Mouse (Mus musculus) liver, adult (tissue): ENCODE results near the gene Cmas.

Source experiments
- GATA4 ChIP-seq: IDR thresholded peaks from 2 replicates; pipeline ENCODE4 v1.6.1; 2014; ENCODE audit warnings: mild to moderate bottlenecking, low read length; ENCODE audit not compliant: insufficient replicate concordance

Cmas gene

DNA sequence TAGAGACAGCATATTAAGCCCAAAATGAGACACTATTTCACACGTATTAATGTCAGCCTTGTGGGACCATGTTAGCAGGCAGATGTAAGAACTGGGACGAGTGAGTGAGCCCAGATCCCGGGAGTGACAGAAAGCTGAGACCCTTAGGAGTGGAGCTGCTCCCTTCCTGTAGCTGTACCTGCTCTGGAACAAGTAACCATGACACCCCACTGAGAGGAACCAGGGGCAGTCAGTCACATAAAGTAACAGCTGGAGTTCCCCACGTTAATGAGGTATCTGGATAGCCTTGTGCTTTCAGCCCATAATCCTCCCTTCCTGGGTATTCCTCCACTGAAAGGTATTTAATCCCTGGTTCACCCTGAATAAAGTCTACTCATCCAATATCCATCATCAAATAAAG is 13.3 kb upstream of the Cmas start:
- no peak for TF ChIP-seq GATA4

DNA sequence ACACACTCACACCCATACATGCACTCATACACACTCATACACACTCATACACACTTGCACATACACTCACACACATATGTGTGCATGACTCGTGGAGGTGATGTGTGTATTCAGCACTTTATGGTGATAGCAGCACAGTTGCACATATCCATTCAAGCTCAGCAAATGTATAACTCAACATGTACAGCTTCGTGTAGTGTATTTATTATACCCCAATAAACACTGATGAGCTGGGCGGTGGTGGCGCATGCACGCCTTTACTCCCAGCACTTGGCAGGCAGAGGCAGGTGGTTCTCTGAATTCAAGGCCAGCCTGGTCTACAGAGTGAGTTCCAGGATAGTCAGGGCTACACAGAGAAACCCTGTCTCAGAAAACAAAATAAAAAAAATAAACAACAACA is 11.0 kb upstream of the Cmas start:
- no peak for TF ChIP-seq GATA4

DNA sequence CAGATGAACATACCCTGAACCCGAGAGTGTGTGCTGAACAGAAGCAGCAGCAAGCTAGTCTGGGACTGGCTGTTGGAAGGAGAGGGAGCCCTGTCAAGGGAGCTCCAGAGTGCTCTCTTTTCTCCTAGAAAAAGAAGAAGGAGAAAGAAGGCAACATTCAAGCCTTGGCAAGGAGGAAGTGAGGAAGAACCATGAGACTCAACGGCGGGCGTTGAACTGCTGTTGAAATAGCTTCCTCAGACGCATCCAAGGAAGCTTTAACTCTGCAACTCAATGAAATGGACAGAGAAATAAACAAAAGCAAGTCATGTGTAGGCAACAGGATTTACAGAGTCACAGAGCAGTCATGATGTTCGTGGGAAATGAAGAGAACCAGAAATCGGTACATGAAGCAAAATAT is 9.7 kb upstream of the Cmas start:
- TF ChIP-seq GATA4 = no peak

DNA sequence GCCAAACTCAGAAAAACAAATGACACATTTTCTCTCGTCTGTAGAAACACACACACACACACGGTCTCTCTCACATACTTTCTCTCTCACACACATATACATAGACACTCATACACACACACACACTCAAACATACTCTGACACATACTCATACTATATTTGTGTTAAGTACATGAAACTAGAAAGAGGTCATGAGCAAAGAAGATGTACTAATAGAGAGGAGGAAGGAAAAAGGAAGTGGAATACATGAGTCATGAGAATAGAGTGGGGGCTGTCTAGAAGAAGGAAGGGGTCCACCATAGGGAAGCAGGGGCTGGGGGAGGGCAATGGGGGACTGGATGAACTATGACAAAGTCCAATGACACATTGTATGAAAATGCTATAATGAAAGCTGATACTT is 9.3 kb upstream of the Cmas start:
- TF ChIP-seq GATA4 = no peak

DNA sequence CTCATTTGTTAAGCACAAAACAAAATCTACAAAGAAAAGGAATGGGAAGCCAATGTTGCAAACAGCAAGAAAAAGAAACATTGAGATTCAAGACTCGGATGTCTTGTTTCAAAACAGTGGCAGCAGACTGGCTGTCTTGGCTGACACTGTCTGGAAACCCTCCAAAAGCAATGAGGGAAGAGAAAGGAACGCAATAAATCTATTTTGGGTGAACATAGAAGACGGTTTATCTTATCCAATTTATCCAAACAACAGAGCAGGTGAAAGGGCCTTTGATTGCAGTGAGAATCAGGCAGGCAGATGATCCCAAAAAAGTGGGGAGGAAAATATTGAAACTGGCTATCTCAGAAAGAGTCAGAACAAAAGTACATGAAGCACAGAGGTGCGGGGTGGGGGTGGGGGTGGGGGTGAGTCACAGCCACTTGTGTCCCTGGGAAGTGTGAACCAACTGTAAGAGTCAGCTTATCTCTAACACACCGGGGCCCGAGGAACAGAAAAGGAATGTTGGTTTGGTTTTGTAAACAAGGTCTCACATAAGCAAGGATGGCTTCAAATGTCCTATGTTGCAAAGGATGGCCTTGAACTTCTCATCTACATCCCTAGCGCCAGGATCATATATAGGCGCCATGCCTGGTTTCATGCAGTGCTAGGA is 8.3 kb upstream of the Cmas start:
- 0 out of 2 replicates have a peak, but pooled peaks have one; percentile 13 for TF ChIP-seq GATA4

DNA sequence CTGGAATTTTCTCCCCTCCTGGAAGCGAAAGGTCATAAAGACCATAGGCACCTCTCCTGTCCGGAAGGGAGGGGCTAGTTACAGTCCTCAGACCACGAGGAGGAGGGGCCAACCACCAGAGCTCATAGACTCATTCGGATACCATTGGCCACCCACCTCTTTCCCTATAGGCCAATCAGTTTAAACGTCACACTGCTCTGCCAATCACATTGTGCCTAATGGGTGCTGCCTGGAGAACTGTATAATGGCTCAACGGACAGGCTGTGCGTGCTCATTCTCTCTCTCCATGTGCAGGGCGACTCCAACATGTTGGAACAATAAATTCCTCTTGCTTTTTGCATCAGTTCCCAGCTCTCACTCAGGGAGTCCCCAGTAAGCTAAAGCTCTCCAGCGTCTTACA is 5.1 kb upstream of the Cmas start:
- TF ChIP-seq GATA4 = no peak

DNA sequence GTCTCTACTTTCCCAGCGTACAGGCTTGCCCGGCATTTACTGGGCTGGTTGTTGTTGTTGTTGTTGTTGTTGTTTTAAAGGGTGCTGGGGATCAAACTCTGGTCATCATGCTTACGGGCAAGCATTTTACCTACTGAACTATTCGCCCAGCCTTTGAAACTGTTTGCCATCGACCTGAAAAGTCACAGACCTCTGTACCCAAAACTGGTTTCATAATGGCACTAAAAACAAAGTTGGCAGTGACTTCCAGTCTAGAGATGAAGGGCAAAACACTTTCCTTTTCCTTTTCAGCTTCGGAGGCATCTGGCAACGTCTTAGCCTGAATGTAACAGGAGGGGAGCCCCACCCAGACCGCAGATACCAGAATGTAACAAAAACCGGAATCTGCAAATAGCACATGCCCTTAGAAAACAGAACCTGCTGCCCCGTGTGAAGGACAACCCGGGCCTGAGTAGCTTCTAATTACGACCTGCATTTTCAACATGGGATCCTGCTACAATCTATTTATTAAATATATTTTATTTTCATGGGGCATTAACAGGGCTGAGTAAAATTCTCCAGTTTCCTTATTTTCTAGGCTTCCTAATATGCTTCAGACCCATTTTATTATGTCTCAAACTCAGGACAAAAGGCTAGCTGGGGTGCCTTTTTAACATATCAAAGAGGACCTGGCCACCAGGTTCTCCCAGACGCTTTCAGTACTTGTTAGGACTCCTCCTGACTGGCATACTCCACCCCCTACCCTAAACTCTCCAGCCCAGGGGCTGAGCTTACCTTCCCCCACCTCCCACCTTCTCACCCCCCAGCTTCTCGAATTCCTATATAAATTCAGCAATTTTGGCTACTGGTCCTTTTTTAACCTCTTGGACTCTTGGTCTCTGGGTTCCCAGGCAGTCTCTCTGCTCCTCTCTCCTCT is 3.9 kb upstream of the Cmas start:
- TF ChIP-seq GATA4 = no peak

DNA sequence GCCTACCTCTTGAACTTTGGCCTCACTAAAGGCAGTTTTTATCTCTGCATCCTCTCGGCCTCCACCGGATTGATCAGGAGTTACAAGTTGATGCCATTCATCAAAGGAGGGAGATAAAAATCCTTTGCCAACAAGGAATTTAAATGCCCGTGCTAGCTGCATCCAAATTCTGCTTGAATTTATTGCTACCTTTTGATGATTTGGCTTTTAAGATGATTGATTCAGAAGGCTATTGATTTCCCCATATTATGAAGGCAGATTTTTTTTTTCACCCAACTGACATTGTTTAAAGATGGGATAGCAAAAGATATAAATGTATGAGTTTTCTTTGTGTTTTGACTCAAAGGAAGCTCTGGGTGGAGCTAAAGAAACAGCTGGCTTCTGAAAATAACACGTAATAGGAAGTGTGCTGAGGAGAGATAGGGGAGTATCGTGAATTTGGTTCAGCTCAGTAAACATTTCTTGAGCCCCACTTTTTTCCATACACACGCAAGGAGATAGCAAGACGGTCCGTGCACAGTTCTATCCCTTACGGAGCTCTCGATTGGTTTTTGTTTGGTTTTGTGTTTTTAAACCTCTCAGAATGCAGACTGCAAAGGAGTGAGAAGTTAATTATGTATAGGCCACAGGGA is 964 bp downstream of the Cmas start:
- peak; percentile 84; the same call in 1 of the 2 replicates for TF ChIP-seq GATA4

DNA sequence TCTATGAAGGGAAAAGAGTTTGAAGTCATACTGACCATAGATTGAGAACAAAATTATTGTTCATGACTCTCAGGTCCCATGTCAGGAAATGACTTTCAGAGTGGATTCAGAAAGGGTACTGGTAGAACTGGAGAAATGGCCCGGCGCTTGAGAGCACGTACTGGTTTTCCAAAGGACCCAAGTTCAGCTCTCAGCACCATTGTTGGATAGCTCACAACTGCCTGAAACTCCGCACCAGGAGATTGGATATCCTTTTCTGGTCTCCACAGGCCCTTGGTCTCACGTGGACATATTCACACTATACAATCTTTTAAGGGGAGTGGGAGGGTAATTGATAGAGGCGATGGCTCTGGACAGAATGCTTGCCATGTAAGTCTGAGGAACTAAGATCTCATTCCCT is 1.5 kb downstream of the Cmas start:
- TF ChIP-seq GATA4 = no peak

DNA sequence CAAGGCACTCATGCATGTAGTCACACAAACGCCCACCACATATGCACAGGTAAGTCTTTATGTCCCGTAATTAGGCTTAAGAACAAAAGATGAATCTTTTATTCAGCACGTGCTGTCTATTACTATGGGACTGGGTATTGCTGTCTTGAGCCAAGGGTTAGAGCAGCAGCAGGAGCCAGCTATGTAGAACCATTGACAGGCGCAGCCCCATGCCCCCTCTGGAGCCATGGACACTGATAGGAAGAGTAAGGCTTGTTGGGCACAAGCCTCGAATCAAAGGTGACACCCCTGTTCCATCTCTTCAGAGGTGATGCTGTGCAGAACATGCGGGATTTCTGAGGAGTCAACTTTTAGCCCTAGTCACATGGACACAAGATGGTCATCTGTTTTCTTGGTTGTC is 2.1 kb downstream of the Cmas start:
- TF ChIP-seq GATA4 = no peak

DNA sequence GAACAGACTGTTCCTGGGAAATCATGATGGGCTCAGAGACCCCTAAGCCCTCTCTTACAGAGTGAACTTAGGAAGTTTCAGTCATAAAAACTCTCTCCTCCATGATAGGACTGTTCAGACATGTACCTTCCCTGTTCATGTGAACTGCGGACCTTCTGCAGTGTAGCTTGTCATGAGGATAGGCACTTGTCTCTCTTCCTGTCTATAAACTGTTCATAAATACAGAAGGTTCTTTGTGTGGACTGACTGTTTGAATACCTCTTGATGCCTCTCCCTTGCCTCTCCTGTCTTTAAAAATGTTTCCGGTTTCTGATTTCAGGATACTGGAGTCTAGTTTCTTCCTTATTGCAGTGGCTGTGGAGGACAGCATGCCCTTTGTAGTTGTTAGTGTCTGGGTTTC is 3.1 kb downstream of the Cmas start:
- no peak for TF ChIP-seq GATA4

DNA sequence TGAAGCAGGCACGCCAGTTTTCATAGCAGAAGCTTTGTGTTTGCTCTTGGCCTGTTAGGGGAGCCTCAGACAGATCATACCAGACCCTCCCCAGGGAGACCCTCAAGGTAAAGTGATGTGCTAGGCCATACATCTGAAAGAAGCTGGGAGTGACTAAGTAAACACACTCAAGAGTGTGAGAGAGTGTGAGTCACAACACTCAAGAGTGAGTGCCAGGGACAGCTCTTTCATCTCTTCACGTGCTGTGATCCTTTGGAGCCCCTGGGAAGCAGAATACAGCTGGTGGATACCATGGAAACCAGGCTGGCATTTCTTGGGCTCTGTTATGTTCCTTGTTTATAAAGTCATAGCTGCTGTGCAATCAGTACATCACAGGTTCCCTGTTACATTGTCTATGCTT is 8.4 kb downstream of the Cmas start:
- TF ChIP-seq GATA4 = no peak

DNA sequence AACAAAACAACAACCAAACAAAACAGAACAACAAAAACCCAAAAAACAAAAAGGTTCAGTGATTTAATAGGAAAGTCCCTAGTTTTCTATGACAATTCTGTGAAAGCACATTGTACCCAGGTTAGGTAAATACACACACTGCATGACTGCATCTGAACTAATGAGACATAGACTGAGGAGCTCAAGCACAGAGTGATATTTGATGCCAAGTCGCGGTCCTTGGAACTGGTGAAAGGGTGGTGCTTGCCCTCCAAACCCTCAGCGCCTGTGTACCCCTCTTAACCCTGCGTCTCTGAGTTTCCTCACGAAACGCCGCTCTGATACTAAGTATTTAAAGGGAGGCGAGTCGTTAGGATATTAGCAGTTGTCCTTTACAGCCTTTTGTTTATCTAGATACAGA is 10.8 kb downstream of the Cmas start:
- no peak for TF ChIP-seq GATA4

DNA sequence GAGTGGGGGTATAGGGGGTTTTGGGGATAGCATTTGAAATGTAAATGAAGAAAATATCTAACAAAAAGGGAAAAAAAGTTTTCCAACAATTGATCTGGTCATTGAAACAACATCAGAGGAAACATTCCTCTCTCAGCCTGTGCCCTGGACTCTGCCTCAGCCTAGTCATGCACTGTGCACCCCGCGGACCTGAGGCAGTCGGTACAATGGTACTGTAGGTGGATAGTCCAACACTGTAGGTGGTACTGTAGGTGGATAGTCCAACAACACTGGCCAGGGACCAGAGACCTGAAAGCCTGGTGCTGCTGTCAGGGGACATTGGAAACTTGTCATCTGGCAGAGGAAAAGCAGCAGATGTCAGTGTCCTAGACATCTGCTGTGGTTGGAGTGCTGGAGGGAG is 13.4 kb downstream of the Cmas start:
- TF ChIP-seq GATA4 = no peak

DNA sequence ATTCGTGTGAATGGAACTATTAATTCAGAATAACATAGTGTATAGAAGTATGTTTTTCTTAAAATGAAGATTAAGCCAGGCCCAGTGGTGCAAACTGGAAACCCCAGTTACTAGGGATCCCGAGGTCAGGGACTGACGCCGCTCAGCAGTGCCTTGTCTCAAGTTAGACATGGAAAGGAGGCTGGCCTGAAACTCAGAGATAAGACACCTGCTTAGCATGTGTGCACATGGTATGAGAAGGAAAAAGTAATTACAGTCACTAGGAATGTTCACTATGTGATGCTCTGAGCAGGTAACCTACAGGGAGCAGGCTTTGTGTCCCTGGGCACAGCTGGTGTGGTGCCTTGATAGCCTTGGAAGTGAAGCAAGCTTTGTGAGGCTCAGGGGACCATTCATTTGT is 15.2 kb downstream of the Cmas start:
- TF ChIP-seq GATA4 = no peak

DNA sequence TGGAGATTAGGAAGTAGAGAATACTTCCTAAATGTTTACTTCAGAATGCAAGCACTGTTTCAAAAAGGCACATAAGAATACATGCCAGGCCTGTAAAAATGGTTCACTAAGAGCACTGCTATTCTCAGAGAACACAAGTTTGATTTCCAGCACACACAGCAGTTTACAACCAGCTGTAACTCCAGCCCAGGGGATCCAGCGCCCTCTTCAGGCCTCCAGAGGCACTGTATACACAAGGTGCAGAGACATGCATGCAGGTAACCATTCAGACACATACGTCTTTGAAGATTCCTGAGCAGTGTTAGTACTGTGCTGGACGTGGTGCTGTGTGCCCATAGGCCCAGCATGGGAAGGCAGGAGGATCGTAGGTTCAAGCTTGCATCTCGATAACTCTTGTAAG is 17.1 kb downstream of the Cmas start:
- no peak for TF ChIP-seq GATA4
